Mouse (Mus musculus) urinary bladder, postnatal 25 days (tissue): ENCODE data around the gene Dusp23.

Experiments used
- DNase-seq: peaks from one replicate; pipeline ENCODE4 v3.0.0; 2022; ENCODE audit warnings: low spot score

Gene Dusp23

DNA sequence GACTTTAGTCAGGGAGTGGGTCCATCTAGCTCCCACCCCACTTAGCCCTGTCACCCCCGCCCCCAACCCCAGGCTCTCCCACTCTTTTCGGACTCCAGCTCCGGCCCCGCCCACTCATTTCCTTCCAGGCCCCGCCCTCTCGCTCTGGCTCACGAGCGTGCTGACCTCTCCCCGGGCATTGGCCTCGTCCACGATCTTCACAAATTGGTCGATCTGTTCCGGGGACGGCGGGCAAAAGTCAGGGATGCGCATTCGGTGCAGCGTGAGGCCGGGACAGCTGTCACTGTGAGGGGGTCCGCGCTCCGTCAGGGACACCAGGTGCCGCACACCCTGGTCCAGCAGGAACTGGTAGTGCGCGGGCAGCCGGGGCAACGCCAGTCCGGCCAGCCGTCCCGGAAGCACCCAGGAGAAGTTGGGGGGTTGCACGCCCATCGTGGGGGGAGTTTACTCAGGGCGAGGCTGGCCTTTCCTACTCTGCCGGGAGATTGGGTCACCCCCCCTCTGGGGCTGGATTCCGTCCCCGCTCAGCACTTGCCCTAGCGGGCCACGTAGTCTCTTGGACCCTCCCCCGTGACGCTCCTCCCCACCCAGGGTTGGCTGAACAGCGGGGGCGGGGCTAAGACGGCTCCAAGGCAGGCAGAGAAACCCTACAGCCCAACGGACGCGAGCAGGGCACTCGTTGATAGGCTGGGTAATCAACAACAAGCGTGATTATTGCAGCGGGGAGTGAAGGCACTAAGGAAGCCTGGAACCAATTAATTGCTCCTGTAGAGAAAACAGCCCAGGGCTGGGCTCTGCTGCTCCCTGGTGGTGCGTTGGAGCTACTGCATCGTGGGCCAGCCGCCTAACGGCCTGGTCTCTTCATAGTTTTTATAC, at the start of gene Dusp23:
Gene Dusp23, minus strand, starts transcription at position 512 of the 876 bp plus-strand sequence.
- peak; percentile 95 for DNase-seq

DNA sequence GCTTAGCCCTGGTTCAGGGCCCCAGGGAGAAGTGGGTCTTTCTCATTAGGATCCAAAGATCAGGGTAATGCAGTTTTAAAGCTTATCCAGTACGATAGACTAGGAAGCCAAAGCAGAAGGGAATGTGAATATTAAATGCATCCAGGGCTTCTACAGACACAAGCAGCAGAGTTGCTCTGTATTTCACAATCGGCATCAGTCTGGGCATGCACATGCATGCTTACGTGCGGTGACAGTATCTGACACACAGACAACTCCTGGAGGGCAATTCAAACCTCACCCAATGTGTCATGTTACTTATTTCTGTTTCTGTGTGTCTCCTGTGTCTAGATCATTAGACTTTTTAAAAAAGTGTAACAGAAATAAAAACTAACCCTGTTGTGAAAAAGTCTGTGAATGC, 48.0 kb upstream of the Dusp23 start:
- DNase-seq = no peak

DNA sequence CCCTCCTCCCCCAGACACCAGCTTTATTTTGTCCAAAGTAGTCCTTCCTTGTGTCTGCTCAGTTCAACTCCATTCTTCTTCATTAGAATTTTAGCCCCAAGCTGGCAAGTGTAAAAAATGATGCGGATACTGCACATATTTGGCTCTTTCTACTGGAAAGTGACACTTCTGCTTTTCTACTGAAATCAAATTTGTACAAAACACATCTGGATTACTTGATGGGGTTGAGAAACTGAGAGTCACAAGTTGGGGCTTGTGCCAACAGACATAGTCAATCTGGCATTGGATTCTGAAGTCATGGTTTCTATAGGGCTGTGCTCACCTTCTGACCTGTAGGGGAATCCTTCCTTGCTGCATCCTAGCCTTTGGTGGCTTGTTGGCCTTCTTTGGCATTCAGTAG, 38.0 kb upstream of the Dusp23 start:
- no peak for DNase-seq

DNA sequence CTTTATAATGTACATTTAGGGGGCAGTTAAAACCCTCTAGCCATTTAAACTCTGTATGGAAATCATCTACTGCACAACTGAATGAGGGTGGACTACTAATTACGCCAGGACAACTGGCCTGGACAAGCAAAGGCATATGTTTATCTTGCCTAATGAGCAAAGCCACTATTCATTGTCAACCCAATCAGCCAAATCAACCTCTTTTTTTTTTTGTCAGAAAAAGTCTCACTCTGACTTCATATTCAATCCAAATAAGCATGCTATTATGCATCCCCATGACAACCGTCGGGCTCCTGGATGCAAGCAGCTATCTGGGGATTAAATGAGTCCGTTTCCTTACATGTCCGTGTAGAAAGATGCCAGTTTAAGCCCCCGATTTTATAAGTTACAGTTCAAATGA, 34.8 kb upstream of the Dusp23 start:
- DNase-seq = no peak

DNA sequence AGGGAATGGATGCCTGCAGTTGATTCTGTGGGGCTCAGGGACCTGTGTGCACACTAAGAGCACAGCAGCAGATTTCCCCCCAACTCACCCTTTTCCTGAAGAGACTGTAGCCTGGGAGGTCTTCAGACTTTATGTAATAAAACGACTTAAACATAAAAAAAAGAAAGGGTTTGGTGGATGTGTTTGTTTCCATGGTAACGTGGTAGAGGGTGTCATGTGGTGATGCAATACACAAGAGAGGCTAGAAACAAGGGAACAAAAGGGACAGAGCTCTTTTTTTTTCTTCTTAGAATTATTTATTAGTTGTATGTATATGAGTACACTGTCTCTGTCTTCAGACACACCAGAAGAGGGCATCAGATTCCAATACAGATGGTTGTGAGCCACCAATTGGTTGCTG, 32.7 kb upstream of the Dusp23 start:
- no peak for DNase-seq

DNA sequence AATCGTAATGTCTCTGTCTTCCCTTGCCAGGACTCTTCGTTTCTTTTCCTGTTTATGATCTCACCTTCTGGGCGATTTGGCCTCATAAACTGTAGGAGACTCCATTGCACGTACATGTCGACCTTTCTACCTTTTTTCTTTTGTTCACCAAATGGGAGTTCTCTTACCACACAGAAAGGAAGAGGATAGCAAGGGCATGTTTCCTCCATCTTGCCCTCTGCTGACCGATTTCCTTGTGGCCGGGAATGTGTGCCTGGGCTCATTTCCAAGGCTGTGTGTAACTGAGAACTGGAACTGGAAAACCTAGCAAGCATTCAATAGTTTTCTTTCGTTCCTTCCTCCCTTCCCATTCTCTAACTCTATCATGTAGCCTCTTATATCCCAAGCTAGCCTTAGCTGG, 26.9 kb upstream of the Dusp23 start:
- no peak for DNase-seq

DNA sequence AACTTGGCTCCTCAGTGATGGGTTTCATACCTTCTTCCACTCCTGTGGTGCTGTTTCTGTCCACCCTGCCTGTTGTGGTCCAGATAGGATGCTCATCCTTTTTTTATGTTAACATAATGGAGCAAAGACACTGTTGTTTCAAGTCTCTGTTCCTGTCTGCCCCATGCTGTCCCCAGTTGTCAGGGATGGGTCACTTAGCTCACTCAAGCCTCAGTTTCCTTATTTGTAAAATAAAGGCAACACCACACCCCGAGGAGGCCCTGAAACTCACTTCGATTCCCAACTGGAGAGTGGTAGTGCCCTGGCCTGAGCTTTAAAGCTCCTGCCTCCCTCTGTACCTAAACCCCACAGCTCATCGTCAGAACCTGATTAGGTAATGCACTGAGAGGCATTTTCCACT, 24.5 kb upstream of the Dusp23 start:
- DNase-seq = no peak

DNA sequence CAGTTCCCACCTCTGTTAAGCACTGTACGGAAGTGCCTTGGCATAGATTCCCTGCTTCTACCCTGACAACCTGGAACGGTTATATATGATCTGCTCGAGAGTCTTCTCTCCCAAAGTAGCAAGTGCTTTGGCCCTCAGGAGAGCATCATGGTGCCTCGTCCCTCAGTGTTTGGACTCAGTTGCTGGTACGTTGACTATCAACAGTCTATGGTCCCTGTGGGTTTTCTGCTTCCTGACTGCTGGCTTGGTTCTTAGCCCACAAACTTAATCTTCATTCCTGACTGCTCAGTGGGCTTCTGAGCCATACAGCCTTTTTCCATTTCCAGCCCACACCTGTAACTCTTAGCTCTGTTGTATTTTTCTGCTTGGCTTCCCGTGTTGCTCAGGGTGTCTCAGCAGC, 21.1 kb upstream of the Dusp23 start:
- no peak for DNase-seq

DNA sequence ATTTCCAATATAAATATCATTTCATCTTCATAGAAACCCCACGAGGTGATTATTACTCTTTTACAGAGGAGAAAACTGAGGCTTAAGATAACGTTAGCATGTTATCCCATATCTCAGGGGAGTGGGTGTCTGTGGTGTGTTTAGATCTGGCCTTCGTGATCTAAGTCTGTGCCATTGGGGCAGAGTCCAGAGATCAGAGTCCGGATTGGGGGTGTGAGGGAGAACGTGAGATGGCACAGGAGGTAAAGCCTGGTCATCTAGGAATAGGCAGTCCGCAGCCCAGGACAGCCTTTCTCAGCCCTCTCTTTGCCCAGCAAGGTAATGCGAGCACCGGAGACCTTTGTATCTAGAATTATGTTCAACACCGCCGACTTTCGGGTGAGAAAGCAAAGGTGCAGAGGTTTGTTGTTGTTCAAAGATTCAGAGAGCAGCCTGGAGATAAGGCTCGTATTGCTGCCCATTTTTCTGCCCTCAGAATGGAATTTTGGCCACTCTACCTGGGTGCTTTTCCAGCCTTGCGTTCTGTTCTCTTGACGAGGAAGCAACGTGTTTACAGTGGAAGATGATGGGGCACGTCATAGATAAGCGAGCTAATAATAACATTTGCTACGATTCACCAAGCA, 19.4 kb upstream of the Dusp23 start:
- no peak for DNase-seq

DNA sequence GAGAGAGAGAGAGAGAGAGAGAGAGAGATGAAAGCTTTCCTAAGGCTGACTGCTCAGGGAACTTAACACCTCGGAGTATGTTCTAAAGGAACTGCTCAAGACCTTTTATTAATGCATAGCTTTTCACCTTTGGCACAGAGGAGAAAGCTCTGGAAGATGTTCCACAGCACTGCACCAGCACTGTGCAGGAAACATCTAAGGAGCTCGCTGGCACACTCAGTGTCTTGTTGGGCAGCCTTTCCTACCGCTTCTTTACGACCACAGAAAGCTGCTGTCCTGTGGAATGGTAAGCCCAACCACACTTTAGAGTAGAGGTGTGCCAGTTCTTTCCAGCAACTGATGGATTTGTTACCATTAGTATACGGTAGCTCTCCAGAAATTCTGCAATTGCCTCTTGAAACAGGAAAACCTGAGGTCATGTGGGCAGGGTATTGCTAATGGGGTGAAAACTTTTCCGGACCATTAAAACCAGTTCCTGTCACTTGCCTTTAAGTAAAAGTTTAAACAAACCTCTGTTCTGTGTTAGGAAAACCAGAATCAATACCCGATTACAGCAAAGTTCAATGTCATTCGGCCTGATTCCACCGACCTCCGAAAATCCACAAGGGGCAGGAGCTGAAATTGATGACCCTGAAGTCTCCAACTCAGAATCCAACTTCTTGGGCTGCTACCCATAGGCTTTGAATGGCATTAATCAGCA, 18.7 kb upstream of the Dusp23 start:
- DNase-seq = no peak

DNA sequence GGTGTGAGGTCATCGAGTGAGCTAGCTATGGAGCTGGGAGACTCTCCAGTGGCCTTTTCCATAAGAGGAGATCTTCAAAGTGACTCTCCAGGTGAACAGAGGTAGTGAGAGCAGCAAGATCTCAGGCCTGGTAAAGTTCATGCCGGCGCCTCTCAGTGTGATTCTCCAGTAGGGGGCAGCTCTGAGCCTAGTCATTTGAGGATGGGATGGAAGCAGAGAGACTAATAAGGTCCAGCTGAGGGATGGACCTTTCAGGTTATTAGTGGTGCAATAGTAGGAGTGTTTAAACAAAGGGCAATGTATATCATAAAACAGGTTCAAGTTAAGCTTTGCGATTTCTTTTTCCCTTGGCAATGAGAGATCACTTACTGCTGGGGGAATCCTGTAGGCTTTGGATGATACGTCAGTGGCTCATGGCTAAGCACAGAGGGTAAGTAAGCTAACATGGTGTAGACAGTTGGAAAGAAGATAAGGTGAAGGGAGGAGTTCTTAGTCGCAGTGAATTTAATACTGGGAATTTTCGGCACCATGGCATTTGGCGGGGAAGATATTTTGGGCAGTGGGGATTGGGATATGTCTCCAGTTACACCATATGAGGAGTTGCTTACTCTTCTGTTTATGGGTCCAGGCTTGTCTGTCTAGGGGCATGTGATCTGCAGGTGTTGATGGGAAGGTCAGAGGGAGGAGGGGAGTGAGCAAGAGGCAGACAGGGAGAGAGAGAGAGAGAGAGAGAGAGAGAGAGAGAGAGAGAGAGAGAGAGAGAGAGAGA, 17.9 kb upstream of the Dusp23 start:
- no peak for DNase-seq

DNA sequence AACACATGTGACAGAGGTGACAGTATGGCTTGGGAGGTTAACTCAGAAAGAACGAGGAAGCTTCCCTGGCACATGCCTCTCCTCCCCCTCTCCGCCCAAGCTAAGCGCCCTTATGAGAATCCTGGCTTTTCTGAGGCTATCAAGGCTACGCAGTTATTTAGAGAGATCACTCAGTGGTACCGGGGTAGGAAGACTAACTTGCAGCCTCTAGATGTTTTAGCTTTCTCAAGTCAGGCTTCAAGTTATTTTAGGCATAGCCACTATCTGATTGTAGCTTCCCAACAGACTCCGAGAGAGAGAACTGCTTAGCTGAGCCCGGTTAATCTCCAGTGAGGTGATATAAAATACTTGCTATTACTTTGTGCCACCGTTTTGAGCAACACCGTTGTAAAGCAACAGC, 16.6 kb upstream of the Dusp23 start:
- no peak for DNase-seq

DNA sequence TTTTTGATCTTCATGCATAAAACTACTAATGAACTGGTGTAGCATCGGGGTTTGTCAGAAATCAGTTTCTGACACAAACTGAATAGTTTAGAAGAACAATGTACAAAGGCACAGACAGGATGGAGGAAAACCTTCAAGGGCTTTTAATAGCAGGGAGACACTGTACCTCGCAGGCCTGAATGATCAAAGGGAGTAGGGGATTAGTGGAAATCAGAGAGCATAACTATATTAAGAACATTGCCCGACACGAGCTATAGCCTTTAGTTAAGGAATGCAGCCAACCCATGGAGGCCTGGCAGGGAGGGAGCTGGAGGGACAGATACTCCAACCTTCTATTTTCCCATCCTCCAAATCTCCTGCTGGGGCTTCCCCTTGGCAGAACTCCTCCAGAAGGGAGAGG, 14.5 kb upstream of the Dusp23 start:
- DNase-seq = no peak

DNA sequence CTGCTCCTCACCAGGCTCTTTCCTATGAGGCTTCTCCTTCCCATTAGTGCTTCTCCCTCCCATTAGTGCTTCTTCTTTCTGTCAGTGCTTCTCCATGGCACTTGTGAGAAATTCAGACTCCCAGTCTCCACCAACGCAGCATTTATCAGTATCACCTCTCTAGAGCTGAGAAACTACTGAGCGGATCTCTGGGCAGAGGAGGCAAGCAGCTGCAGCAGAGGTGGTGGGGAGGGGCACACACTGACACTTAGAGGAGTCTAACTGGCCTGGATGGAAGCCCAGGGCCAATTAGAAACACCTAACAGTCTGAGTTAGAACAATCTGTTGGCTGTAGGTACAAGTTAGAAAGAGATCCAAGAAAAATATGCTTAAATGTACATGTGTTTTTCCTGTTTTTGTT, 6.0 kb upstream of the Dusp23 start:
- no peak for DNase-seq

DNA sequence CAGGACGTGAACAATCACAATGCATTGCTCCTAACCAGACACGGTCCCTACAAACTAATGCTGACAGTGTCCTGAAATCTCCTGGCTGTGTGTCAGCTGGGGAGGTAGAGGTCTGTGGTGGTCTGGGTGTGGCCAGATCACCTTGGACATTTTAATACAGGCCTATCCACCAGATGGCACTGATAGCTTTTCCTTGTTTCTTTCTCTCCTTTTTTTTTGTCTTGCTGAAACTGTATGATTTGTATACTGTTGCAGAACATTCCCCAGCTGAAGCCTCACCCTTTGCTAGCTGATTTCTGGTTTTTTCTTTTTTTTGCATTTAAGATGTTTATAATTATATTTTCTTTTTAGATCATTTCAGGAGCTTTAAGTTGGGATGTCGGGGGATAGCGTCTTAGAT, 5.0 kb upstream of the Dusp23 start:
- no peak for DNase-seq

DNA sequence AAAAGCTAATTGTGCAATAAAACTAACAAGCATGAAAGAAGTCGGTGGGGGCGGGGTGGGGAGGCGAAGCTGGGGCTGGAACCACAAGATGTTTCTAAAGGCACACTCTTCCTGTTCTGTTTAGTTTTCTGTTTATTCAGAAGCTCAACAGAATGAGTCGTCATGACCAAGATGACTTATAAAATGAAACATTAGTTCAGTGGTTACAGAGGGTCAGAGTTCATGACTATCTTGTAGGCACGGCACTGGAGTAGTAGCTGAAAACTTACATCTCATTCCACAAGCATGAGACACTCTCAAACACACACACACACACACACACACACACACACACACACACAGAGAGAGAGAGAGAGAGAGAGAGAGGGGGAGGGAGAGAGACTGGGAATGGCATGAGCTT, 3.5 kb upstream of the Dusp23 start:
- no peak for DNase-seq

DNA sequence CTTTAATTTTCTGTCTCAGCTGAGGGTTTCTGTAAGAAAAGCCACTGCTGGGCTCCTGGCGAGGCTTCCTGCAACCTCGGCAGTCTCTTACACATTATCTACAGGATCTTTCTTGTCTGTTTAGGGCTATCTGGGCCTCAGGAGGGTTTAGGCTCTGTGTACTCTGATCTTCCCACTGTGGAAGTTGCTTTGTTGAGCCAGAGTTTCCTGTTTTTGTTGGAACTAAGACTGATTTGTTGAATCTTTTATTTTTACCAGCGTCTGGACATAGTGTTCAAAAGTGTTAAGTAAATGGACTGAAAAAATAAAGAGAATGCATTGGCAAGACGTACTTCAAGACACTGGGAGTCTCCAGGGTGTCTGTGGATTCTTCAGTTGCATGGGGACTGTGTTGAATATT, 2.5 kb upstream of the Dusp23 start:
- DNase-seq = no peak

DNA sequence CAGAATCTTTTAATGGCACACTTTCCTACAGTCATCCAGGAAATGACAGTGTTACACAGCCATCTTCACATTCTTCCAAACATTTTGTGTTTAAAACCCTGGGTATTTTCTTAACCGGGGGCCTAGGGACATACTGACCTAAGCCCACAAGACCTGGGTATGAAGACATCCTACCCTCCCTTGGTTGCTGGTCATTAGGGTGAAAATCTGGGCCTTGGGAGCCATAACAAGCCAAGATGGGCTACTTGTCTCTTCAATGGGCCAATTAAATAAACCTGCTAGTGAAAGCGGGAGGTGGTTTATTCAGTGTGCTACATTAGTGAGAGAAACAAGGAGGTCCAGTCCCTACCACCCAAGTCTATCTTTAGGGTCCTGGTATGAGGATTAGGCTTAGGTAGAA, 1.4 kb upstream of the Dusp23 start:
- no peak for DNase-seq

DNA sequence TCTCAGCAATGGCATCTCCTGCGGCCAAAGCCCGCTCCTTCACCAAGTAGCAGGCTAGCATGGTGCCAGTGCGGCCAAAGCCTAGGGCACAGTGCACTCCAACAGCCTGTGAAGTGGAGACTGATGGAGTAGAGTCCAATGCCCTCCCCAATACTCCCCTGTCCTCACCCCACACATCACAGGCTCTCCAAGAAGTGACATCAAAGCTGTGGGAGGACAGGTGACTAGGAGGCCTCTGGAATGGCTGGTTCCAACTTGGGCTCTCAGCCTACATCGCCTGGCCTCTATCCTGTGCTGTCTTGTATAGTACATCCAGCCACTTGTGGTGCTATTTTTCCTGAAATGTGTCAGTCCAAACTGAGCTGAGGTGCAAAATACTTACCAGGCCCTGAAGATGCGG, 1.0 kb downstream of the Dusp23 start:
- DNase-seq = no peak

DNA sequence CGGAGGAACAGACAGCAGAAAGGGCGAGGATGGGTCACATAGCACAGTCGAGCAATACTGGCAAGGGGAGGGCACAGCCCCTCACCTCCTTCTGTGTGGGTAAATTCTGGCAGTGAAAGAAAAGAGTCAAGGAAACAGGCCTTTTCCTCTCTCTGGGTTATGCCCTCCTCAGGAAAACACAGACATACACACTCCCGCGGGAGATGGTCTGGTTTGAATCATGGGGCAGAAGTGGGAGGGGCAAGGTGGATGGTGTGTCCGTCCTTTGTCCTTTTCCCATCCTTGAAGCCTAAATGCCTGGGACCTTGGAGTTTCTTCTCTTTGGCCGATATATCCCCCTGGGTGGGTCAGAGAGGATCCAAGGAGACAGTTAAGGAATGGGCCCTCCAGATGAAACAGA, 2.9 kb downstream of the Dusp23 start:
- no peak for DNase-seq

DNA sequence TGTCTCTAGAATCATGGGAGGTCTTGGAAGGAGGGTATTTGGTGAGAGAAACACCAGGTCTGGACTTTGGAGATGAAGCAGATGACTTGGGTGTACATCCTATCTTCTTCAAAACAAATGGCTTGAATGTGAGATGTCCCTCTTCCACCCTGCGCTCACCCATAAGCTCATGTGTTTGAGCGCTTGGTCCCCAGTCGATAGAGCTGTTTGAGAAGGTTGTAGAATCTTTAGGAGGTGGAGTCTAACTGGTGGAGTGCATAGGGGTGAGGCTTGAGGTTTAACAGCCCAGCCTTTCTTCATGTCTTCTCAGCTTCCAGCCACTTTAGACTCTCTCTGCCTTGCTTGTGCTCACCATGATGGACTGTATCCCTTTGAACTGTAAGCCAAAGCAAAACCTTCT, 6.5 kb downstream of the Dusp23 start:
- DNase-seq = no peak

DNA sequence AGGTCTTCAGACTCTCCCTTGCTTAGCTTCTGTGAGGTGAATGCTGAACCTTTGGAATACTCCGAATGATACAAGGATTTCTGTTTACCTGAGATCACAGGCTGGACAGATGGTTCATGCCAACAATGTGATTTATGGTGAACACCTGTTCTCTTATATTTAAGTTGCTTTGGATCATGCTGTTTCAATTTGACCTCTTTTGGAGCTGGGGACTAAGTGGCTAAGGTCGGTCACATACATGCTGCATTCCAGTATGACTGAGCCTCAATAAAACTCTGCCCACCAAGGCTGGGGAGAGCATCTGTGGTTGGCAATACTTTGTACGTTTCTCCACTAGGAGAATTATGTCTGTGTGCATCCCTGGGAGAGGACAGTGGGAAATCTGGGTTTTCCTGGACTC, 8.7 kb downstream of the Dusp23 start:
- no peak for DNase-seq

DNA sequence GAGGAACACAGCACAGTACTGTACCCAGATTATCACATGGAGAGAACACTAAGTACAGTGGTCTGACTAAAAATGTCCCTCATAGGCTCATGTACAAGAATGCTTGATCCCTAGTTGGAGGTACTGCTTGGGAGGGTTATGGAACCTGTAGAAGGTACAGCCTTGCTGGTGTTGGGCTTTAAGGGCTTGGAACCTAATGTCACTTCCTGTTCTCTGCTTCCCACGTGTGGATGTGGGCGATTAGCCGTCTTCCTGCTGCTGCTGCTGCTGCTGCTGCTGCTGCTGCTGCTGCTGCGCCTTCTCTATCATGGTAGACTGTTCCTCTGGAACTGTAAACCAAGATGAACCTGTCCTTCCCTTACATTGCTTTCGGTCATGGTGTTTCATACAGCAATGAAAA, 9.2 kb downstream of the Dusp23 start:
- no peak for DNase-seq
